Mouse (Mus musculus) megakaryocyte progenitor cell, adult 5-6 weeks (primary cell): ENCODE data around the gene Cxcl17. TPM values are rescaled to one million over a fixed set of nuclear protein-coding genes. Genes with fewer than 3 reads are reported as not detected.

Experiments
- ATAC-seq: replicated peaks from 2 replicates; pipeline ENCODE4 v1.8.0; 2016; ENCODE audit warnings: mild to moderate bottlenecking, moderate TSS enrichment, inconsistent platforms; ENCODE audit not compliant: poor library complexity
- total RNA-seq, 2 experiments: library from RNA; stranded (forward) in 1 of 2; stranded (reverse) in 1 of 2; fragments of 157-497, 149-512 nt in 1 of 2; fragments of 200-1000 nt in 1 of 2; gene quantifications; 2 replicates each; pipeline versions ENCODE4 v1.2.3 to v1.2.4; 2015 to 2017

Cxcl17 gene
- total RNA-seq, 2 experiments from 2014 or later: not detected

GRCm38 (mm10) chr7:25376556-25376955 is 36.1 kb downstream of the Cxcl17 start:
- peak; percentile 47 for ATAC-seq

GRCm38 (mm10) chr7:25372441-25372840 is 40.2 kb downstream of the Cxcl17 start:
- peak; percentile 67 for ATAC-seq

- no peak for ATAC-seq
Measured at GRCm38 (mm10) chr7:25369058-25369749, 43.5 kb downstream of the Cxcl17 start, which contains the start of gene Cnfn. Gene Cnfn (minus strand): TSS chr7:25369724.

GRCm38 (mm10) chr7:25368333-25368732 is 44.4 kb downstream of the Cxcl17 start:
- no peak for ATAC-seq

GRCm38 (mm10) chr7:25367632-25368293 is 44.9 kb downstream of the Cxcl17 start:
- peak; percentile 44 for ATAC-seq

- no peak for ATAC-seq
Measured at GRCm38 (mm10) chr7:25365937-25366625, 46.6 kb downstream of the Cxcl17 start.

GRCm38 (mm10) chr7:25363632-25364031 is 49.1 kb downstream of the Cxcl17 start:
- ATAC-seq: no peak

- ATAC-seq: peak; percentile 23
Measured at GRCm38 (mm10) chr7:25363151-25363550, 49.5 kb downstream of the Cxcl17 start.

- ATAC-seq: no peak
Measured at GRCm38 (mm10) chr7:25358721-25359206, 53.9 kb downstream of the Cxcl17 start.

Other genes with a start within 250 kb of the Cxcl17 start
- gene Pou2f2, start 233.2 kb downstream of the Cxcl17 start, total RNA-seq (2015): 13.8 and 18.1 TPM in 2 replicates
- 2.1 and 4.1 TPM in 2 replicates for gene Pou2f2, start 233.2 kb downstream of the Cxcl17 start, total RNA-seq (2017)
- gene Dedd2, start 192.3 kb downstream of the Cxcl17 start, total RNA-seq (2015): 10.7 and 11.0 TPM in 2 replicates
- 14.5 and 17.2 TPM in 2 replicates for gene Dedd2, start 192.3 kb downstream of the Cxcl17 start, total RNA-seq (2017)
- 7.2 and 7.6 TPM in 2 replicates for gene Zfp526, start 191.5 kb downstream of the Cxcl17 start, total RNA-seq (2015)
- 7.5 and 7.6 TPM in 2 replicates for gene Zfp526, start 191.5 kb downstream of the Cxcl17 start, total RNA-seq (2017)
- gene Gsk3a, start 175.0 kb downstream of the Cxcl17 start, total RNA-seq (2015): 84.9 and 93.2 TPM in 2 replicates
- 57.8 and 60.3 TPM in 2 replicates for gene Gsk3a, start 175.0 kb downstream of the Cxcl17 start, total RNA-seq (2017)
- gene Erf, start 162.1 kb downstream of the Cxcl17 start, total RNA-seq (2015): 5.2 and 5.6 TPM in 2 replicates
- gene Erf, start 162.1 kb downstream of the Cxcl17 start, total RNA-seq (2017): 6.6 and 6.9 TPM in 2 replicates
- 67.4 and 67.8 TPM in 2 replicates for gene Cic, start 145.2 kb downstream of the Cxcl17 start, total RNA-seq (2015)
- 19.0 and 24.4 TPM in 2 replicates for gene Cic, start 145.2 kb downstream of the Cxcl17 start, total RNA-seq (2017)
- gene Pafah1b3, start 114.9 kb downstream of the Cxcl17 start, total RNA-seq (2015): 10.9 and 20.0 TPM in 2 replicates
- 14.7 and 15.0 TPM in 2 replicates for gene Pafah1b3, start 114.9 kb downstream of the Cxcl17 start, total RNA-seq (2017)
- gene Prr19, start 111.5 kb downstream of the Cxcl17 start, total RNA-seq (2015): not detected in 2 replicates
- not detected in 2 replicates for gene Prr19, start 111.5 kb downstream of the Cxcl17 start, total RNA-seq (2017)
- not detected in 2 replicates for gene Tmem145, start 106.8 kb downstream of the Cxcl17 start, total RNA-seq (2015)
- gene Tmem145, start 106.8 kb downstream of the Cxcl17 start, total RNA-seq (2017): not detected in 2 replicates
- 2.2 and 2.5 TPM in 2 replicates for gene Megf8, start 95.7 kb downstream of the Cxcl17 start, total RNA-seq (2015)
- 3.5 and 3.9 TPM in 2 replicates for gene Megf8, start 95.7 kb downstream of the Cxcl17 start, total RNA-seq (2017)
- not detected in 2 replicates for gene Cnfn, start 43.2 kb downstream of the Cxcl17 start, total RNA-seq (2015)
- not detected in 2 replicates for gene Cnfn, start 43.2 kb downstream of the Cxcl17 start, total RNA-seq (2017)
- gene Lipe, start 14.2 kb downstream of the Cxcl17 start, total RNA-seq (2015): 8.3 and 9.8 TPM in 2 replicates
- gene Lipe, start 14.2 kb downstream of the Cxcl17 start, total RNA-seq (2017): 7.2 and 7.4 TPM in 2 replicates
- 62.9 and 87.1 TPM in 2 replicates for gene Ceacam1, start 64.7 kb upstream of the Cxcl17 start, total RNA-seq (2015)
- 21.0 and 23.6 TPM in 2 replicates for gene Ceacam1, start 64.7 kb upstream of the Cxcl17 start, total RNA-seq (2017)
- 0.07 TPM in 1 of 2 replicates, not detected in the other for gene Ceacam2, start 127.0 kb upstream of the Cxcl17 start, total RNA-seq (2015)
- gene Ceacam2, start 127.0 kb upstream of the Cxcl17 start, total RNA-seq (2017): 0.46 TPM in 1 of 2 replicates, not detected in the other
- not detected in 2 replicates for gene Erich4, start 203.0 kb upstream of the Cxcl17 start, total RNA-seq (2015)
- gene Erich4, start 203.0 kb upstream of the Cxcl17 start, total RNA-seq (2017): not detected in 2 replicates
- gene Dmac2, start 206.5 kb upstream of the Cxcl17 start, total RNA-seq (2015): 24.5 and 30.0 TPM in 2 replicates
- gene Dmac2, start 206.5 kb upstream of the Cxcl17 start, total RNA-seq (2017): 34.0 and 34.9 TPM in 2 replicates
- 5.1 and 7.4 TPM in 2 replicates for gene B3gnt8, start 213.8 kb upstream of the Cxcl17 start, total RNA-seq (2015)
- 13.2 and 22.2 TPM in 2 replicates for gene B3gnt8, start 213.8 kb upstream of the Cxcl17 start, total RNA-seq (2017)
- gene Bckdha, start 246.1 kb upstream of the Cxcl17 start, total RNA-seq (2015): 37.6 and 46.7 TPM in 2 replicates
- 48.6 and 52.0 TPM in 2 replicates for gene Bckdha, start 246.1 kb upstream of the Cxcl17 start, total RNA-seq (2017)
- gene Exosc5, start 246.3 kb upstream of the Cxcl17 start, total RNA-seq (2015): 80.7 and 84.9 TPM in 2 replicates
- 55.6 and 71.8 TPM in 2 replicates for gene Exosc5, start 246.3 kb upstream of the Cxcl17 start, total RNA-seq (2017)